Mouse (Mus musculus): ENCODE data around the gene Gpatch8.

Gpatch8 gene

GRCm38 (mm10) chr11:102496732-102497131, 59.5 kb downstream of the Gpatch8 start:
- peak; percentile 33 for DNase-seq (ENCODE audit: low read depth, low spot score)

GRCm38 (mm10) chr11:102496206-102496605, 60.0 kb downstream of the Gpatch8 start:
- DNase-seq (ENCODE audit: low read depth, low spot score), result no peak

GRCm38 (mm10) chr11:102495742-102496141, 60.5 kb downstream of the Gpatch8 start:
- DNase-seq (ENCODE audit: low read depth, low spot score), result no peak

GRCm38 (mm10) chr11:102495114-102495513, 61.1 kb downstream of the Gpatch8 start:
- no peak for DNase-seq (ENCODE audit: low read depth, low spot score)

- DNase-seq (ENCODE audit: low read depth, low spot score), result no peak
These were observed 62.0 kb downstream of the Gpatch8 start for GRCm38 (mm10) chr11:102494063-102494650.

- DNase-seq (ENCODE audit: low read depth, low spot score), result no peak
These were observed 63.0 kb downstream of the Gpatch8 start for GRCm38 (mm10) chr11:102493241-102493640.

GRCm38 (mm10) chr11:102487901-102488300, 68.3 kb downstream of the Gpatch8 start:
- no peak for DNase-seq (ENCODE audit: low read depth, low spot score)

GRCm38 (mm10) chr11:102486733-102487386, 69.3 kb downstream of the Gpatch8 start:
- peak; percentile 78 for DNase-seq (ENCODE audit: low read depth, low spot score)

- DNase-seq (ENCODE audit: low read depth, low spot score), result no peak
These were observed 74.4 kb downstream of the Gpatch8 start for GRCm38 (mm10) chr11:102481779-102482178.

- DNase-seq (ENCODE audit: low read depth, low spot score), result no peak
These were observed 75.3 kb downstream of the Gpatch8 start for GRCm38 (mm10) chr11:102480897-102481296.

- DNase-seq (ENCODE audit: low read depth, low spot score), result no peak
These were observed 76.1 kb downstream of the Gpatch8 start for GRCm38 (mm10) chr11:102480111-102480510.

- no peak for DNase-seq (ENCODE audit: low read depth, low spot score)
These were observed 76.6 kb downstream of the Gpatch8 start for GRCm38 (mm10) chr11:102479581-102479980.

GRCm38 (mm10) chr11:102478671-102479070, 77.5 kb downstream of the Gpatch8 start:
- no peak for DNase-seq (ENCODE audit: low read depth, low spot score)

GRCm38 (mm10) chr11:102475027-102475426, 81.2 kb downstream of the Gpatch8 start:
- DNase-seq (ENCODE audit: low read depth, low spot score), result no peak

GRCm38 (mm10) chr11:102469648-102470357, 86.4 kb downstream of the Gpatch8 start, which contains the start of gene Itga2b:
Itga2b (minus strand) TSS chr11:102470122.
- no peak for DNase-seq (ENCODE audit: low read depth, low spot score)

GRCm38 (mm10) chr11:102467041-102467631, 89.1 kb downstream of the Gpatch8 start:
- peak; percentile 94 for DNase-seq (ENCODE audit: low read depth, low spot score)

GRCm38 (mm10) chr11:102465713-102466436, 90.3 kb downstream of the Gpatch8 start:
- no peak for DNase-seq (ENCODE audit: low read depth, low spot score)

GRCm38 (mm10) chr11:102464901-102465300, 91.3 kb downstream of the Gpatch8 start:
- no peak for DNase-seq (ENCODE audit: low read depth, low spot score)

GRCm38 (mm10) chr11:102461764-102462163, 94.4 kb downstream of the Gpatch8 start:
- DNase-seq (ENCODE audit: low read depth, low spot score), result no peak

GRCm38 (mm10) chr11:102460541-102460940, 95.7 kb downstream of the Gpatch8 start:
- no peak for DNase-seq (ENCODE audit: low read depth, low spot score)

- peak; percentile 63 for DNase-seq (ENCODE audit: low read depth, low spot score)
These were observed 100.3 kb downstream of the Gpatch8 start for GRCm38 (mm10) chr11:102455740-102456396.

All from CD4-positive, CD25-positive, alpha-beta regulatory T cell, adult 2 months (primary cell).